In genomic region chr1:34536291-34536766, GRCm38 (mm10) we compare ENCODE assay signal across 9 mouse cellular contexts. TPM values are rescaled to one million over a fixed set of nuclear protein-coding genes. Genes with fewer than 3 reads are reported as not detected.
DNase-seq lines count a peak whose midpoint lies in the region; ATAC-seq and TF ChIP-seq lines count a peak whose summit lies in the region.
"Had no signal": no experiment of that assay in that cellular context is flagged by ENCODE, and none has a peak within 500 bp of the region (broad histone marks: within the 10 kb centered on the region; RNA-seq: fewer than 3 reads in every experiment).

No protein-coding gene starts in this region.

- WGBS in lung, embryonic 16.5 days = 1% methylated on average over 14 of the region's 14 CpGs
- 3% methylated on average over 14 of the region's 14 CpGs for WGBS in forebrain, embryonic 10.5 days
- WGBS in intestine, postnatal 0 days = 2% methylated on average over 14 of the region's 14 CpGs
- WGBS in stomach, postnatal 0 days = 2% methylated on average over 14 of the region's 14 CpGs
- WGBS in thymus, adult 2 months = 42% methylated on average over 14 of the region's 14 CpGs

- H3K4me1 ChIP-seq in lung, embryonic 16.5 days (replicated peaks; ENCODE audit: control insufficient read depth, insufficient read depth, low read length) = peaks cover 4% of the 10 kb centered on the region; the same call in 1 of the 2 replicates
- H3K4me1 ChIP-seq in forebrain, embryonic 10.5 days = peaks cover 13% of the 10 kb centered on the region
- H3K4me1 ChIP-seq in intestine, postnatal 0 days (replicated peaks; ENCODE audit: control insufficient read depth, insufficient read depth, low read length) = no peaks in the 10 kb centered on the region
- H3K4me1 ChIP-seq in stomach, postnatal 0 days (replicated peaks; ENCODE audit: control insufficient read depth, insufficient read depth) = no peaks in the 10 kb centered on the region; the same call in 1 of the 2 replicates
- H3K4me1 ChIP-seq in thymus, adult 2 months (replicated peaks; ENCODE audit: control insufficient read depth, insufficient read depth, low read length) = peaks cover 6% of the 10 kb centered on the region; the same call in 1 of the 2 replicates

- H3K4me3 ChIP-seq in lung, embryonic 16.5 days (ENCODE audit: low read length) = peak overlapping the region; percentile 23; the same call in 1 of the 2 replicates
- H3K4me3 ChIP-seq in forebrain, embryonic 10.5 days = peak overlapping the region; percentile 34
- H3K4me3 ChIP-seq in intestine, postnatal 0 days (ENCODE audit: low read depth, low read length) = 0 out of 2 replicates have a peak overlapping the region, but pooled peaks have one; percentile 9
- peak overlapping the region; percentile 19; the same call in 1 of the 2 replicates for H3K4me3 ChIP-seq in stomach, postnatal 0 days (ENCODE audit: low read depth, low read length)
- H3K4me3 ChIP-seq in thymus, adult 2 months (ENCODE audit: control insufficient read depth, insufficient read depth, low read length) = no peak overlapping the region

- no peak overlapping the region for H3K27ac ChIP-seq in lung, embryonic 16.5 days (ENCODE audit: low read length)
- H3K27ac ChIP-seq in forebrain, embryonic 10.5 days = no peak overlapping the region
- no peak overlapping the region for H3K27ac ChIP-seq in intestine, postnatal 0 days (ENCODE audit: low read depth, low read length)
- H3K27ac ChIP-seq in stomach, postnatal 0 days (replicated peaks) = no peak overlapping the region
- H3K27ac ChIP-seq in thymus, adult 2 months (ENCODE audit: control insufficient read depth, insufficient read depth, low read length) = no peak overlapping the region

- H3K36me3 ChIP-seq in lung, embryonic 16.5 days (ENCODE audit: control insufficient read depth, insufficient read depth, low read length) = no peaks in the 10 kb centered on the region
- H3K36me3 ChIP-seq in forebrain, embryonic 10.5 days (replicated peaks) = no peaks in the 10 kb centered on the region
- H3K36me3 ChIP-seq in intestine, postnatal 0 days (ENCODE audit: control insufficient read depth, insufficient read depth) = no peaks in the 10 kb centered on the region
- no peaks in the 10 kb centered on the region for H3K36me3 ChIP-seq in stomach, postnatal 0 days (ENCODE audit: control insufficient read depth, insufficient read depth, low read length)
- H3K36me3 ChIP-seq in thymus, adult 2 months (ENCODE audit: control insufficient read depth, insufficient read depth, low read length) = no peaks in the 10 kb centered on the region

- ATAC-seq in lung, embryonic 16.5 days (ENCODE audit: low read depth) = no peak
- ATAC-seq in intestine, postnatal 0 days = no peak
- no peak for ATAC-seq in stomach, postnatal 0 days (ENCODE audit: low FRiP score, low TSS enrichment)

- no peak for TF ChIP-seq POLR2A in thymus, adult 2 months (IDR thresholded peaks at IDR 0.05; ENCODE audit: control insufficient read depth, extremely low read depth, insufficient read depth, low read length, poor library complexity)

- no peak for TF ChIP-seq CTCF in intestine, postnatal 0 days (IDR thresholded peaks at IDR 0.05; ENCODE audit: low read depth)
- no peak for TF ChIP-seq CTCF in stomach, postnatal 0 days (IDR thresholded peaks at IDR 0.05; ENCODE audit: low read depth)
- no peak for TF ChIP-seq CTCF in thymus, adult 2 months (IDR thresholded peaks at IDR 0.05; ENCODE audit: borderline replicate concordance, control insufficient read depth, extremely low read depth, insufficient read depth, low read length, poor library complexity)

- DNase-seq in lung, postnatal 4 days = no peak
- DNase-seq in forebrain, embryonic 10.5 days (ENCODE audit: extremely low spot score, low spot score) = no peak
- no peak for DNase-seq in stomach, postnatal 0 days (ENCODE audit: low spot score)
- no peak for DNase-seq in thymus, adult 2 months
- DNase-seq in adrenal gland, adult 2 months = no peak

- no peak overlapping the region for H3K9ac ChIP-seq in lung, embryonic 16.5 days (ENCODE audit: low read length)
- no peak overlapping the region for H3K9ac ChIP-seq in intestine, postnatal 0 days (ENCODE audit: low read depth, low read length)
- no peak overlapping the region for H3K9ac ChIP-seq in stomach, postnatal 0 days (ENCODE audit: low read length)

- TF ChIP-seq EP300 in stomach, postnatal 0 days (optimal IDR thresholded peaks at IDR 0.05) = no peak

- H3K27me3 ChIP-seq in lung, embryonic 16.5 days (ENCODE audit: control insufficient read depth, insufficient read depth, low read depth, low read length) = peaks cover 18% of the 10 kb centered on the region
- H3K27me3 ChIP-seq in forebrain, embryonic 10.5 days (ENCODE audit: poor library complexity, severe bottlenecking) = peaks cover 45% of the 10 kb centered on the region
- peaks cover 27% of the 10 kb centered on the region for H3K27me3 ChIP-seq in intestine, postnatal 0 days (replicated peaks; ENCODE audit: control insufficient read depth, insufficient read depth, low read length)
- H3K27me3 ChIP-seq in stomach, postnatal 0 days (ENCODE audit: control insufficient read depth, insufficient read depth, low read length) = no peaks in the 10 kb centered on the region
- H3K27me3 ChIP-seq in thymus, adult 2 months (ENCODE audit: control insufficient read depth, insufficient read depth, low read length) = no peaks in the 10 kb centered on the region; the same call in 1 of the 2 replicates

- H3K9me3 ChIP-seq in lung, embryonic 16.5 days (ENCODE audit: control insufficient read depth, low read length) = no peaks in the 10 kb centered on the region
- no peaks in the 10 kb centered on the region for H3K9me3 ChIP-seq in forebrain, embryonic 10.5 days
- no peaks in the 10 kb centered on the region for H3K9me3 ChIP-seq in intestine, postnatal 0 days (ENCODE audit: control insufficient read depth)
- no peaks in the 10 kb centered on the region for H3K9me3 ChIP-seq in stomach, postnatal 0 days (ENCODE audit: control insufficient read depth, low read length)

- peak overlapping the region; percentile 35 for H3K4me2 ChIP-seq in lung, embryonic 16.5 days (ENCODE audit: low read depth, low read length)
- peak overlapping the region; percentile 46 for H3K4me2 ChIP-seq in intestine, postnatal 0 days (replicated peaks; ENCODE audit: low read depth)
- H3K4me2 ChIP-seq in stomach, postnatal 0 days (replicated peaks; ENCODE audit: low read depth) = peak overlapping the region; percentile 42; the same call in 1 of the 2 replicates

RNA-seq across cellular contexts. Expression of gene Cfc1, which starts 0.9 kb away (rescaled TPM):
- not detected in 2 replicates for polyA plus RNA-seq in lung, embryonic 16.5 days (2015; fragmentation: Nextera tagmentation; extraction: Ambion mirVana)
- not detected in 2 replicates for polyA plus RNA-seq in forebrain, embryonic 10.5 days (2016; fragmentation: Nextera tagmentation; extraction: Ambion mirVana)
- polyA plus RNA-seq in intestine, postnatal 0 days (2015; fragmentation: Nextera tagmentation; extraction: Ambion mirVana) = not detected in 2 replicates
- 1.6 and 1.9 TPM in 2 replicates for polyA plus RNA-seq in stomach, postnatal 0 days (2015; fragmentation: Nextera tagmentation; extraction: Ambion mirVana)
- 0.20 TPM in 1 of 2 replicates, not detected in the other for polyA plus RNA-seq in thymus, adult 2 months (2012; rRNA removed)
- not detected for total RNA-seq in adrenal gland, adult 2 months (2021)
- not detected in 2 replicates for polyA plus RNA-seq in adrenal gland, adult 2 months (2012; rRNA removed)
- polyA plus RNA-seq: cortical plate, adult 2 months; large intestine, adult 2 months had no signal

RNA-seq across cellular contexts. Expression of gene Prss40, which starts 24.4 kb away (rescaled TPM):
- not detected in 2 replicates for polyA plus RNA-seq in lung, embryonic 16.5 days (2015; fragmentation: Nextera tagmentation; extraction: Ambion mirVana)
- polyA plus RNA-seq in forebrain, embryonic 10.5 days (2016; fragmentation: Nextera tagmentation; extraction: Ambion mirVana) = not detected in 2 replicates
- not detected in 2 replicates for polyA plus RNA-seq in intestine, postnatal 0 days (2015; fragmentation: Nextera tagmentation; extraction: Ambion mirVana)
- polyA plus RNA-seq in stomach, postnatal 0 days (2015; fragmentation: Nextera tagmentation; extraction: Ambion mirVana) = 0.11 TPM in 1 of 2 replicates, not detected in the other
- not detected in 2 replicates for polyA plus RNA-seq in thymus, adult 2 months (2012; rRNA removed)
- not detected for total RNA-seq in adrenal gland, adult 2 months (2021)
- not detected in 2 replicates for polyA plus RNA-seq in adrenal gland, adult 2 months (2012; rRNA removed)
- polyA plus RNA-seq: cortical plate, adult 2 months; large intestine, adult 2 months had no signal

RNA-seq across cellular contexts. Expression of gene Prss39, which starts 38.1 kb away (rescaled TPM):
- polyA plus RNA-seq in lung, embryonic 16.5 days (2015; fragmentation: Nextera tagmentation; extraction: Ambion mirVana) = not detected in 2 replicates
- polyA plus RNA-seq in forebrain, embryonic 10.5 days (2016; fragmentation: Nextera tagmentation; extraction: Ambion mirVana) = not detected in 2 replicates
- not detected in 2 replicates for polyA plus RNA-seq in intestine, postnatal 0 days (2015; fragmentation: Nextera tagmentation; extraction: Ambion mirVana)
- not detected in 2 replicates for polyA plus RNA-seq in stomach, postnatal 0 days (2015; fragmentation: Nextera tagmentation; extraction: Ambion mirVana)
- 0.10 and 0.35 TPM in 2 replicates for polyA plus RNA-seq in thymus, adult 2 months (2012; rRNA removed)
- total RNA-seq in adrenal gland, adult 2 months (2021) = not detected
- polyA plus RNA-seq in adrenal gland, adult 2 months (2012; rRNA removed) = not detected in 2 replicates
- polyA plus RNA-seq: cortical plate, adult 2 months had no signal

RNA-seq across cellular contexts. Expression of gene Amer3, which starts 43.1 kb away (rescaled TPM):
- polyA plus RNA-seq in lung, embryonic 16.5 days (2015; fragmentation: Nextera tagmentation; extraction: Ambion mirVana) = 0.05 and 0.16 TPM in 2 replicates
- 0.48 and 0.71 TPM in 2 replicates for polyA plus RNA-seq in forebrain, embryonic 10.5 days (2016; fragmentation: Nextera tagmentation; extraction: Ambion mirVana)
- 0.18 and 0.31 TPM in 2 replicates for polyA plus RNA-seq in intestine, postnatal 0 days (2015; fragmentation: Nextera tagmentation; extraction: Ambion mirVana)
- 0.21 and 0.36 TPM in 2 replicates for polyA plus RNA-seq in stomach, postnatal 0 days (2015; fragmentation: Nextera tagmentation; extraction: Ambion mirVana)
- polyA plus RNA-seq in thymus, adult 2 months (2012; rRNA removed) = not detected in 2 replicates
- total RNA-seq in adrenal gland, adult 2 months (2021) = under 1 TPM; 0.63 to 0.97 TPM
- polyA plus RNA-seq in adrenal gland, adult 2 months (2012; rRNA removed) = 0.16 and 0.57 TPM in 2 replicates
